Mouse (Mus musculus) bone marrow, adult 2 months (tissue): ENCODE data around the gene Acads. TPM values are rescaled to one million over a fixed set of nuclear protein-coding genes. Genes with fewer than 3 reads are reported as not detected.
"Not testable (repeated sequence)": the region's sequence is repeated elsewhere in the genome, so short reads cannot be mapped to it uniquely, and the experiment has no call there.

Experiments used
- H3K27ac ChIP-seq: fragments of 200-500 bp; 2 replicates; pipeline ENCODE4 v1.5.1; 2012; ENCODE audit warnings: low read depth, mild to moderate bottlenecking, control low read depth, inconsistent platforms, low read length; ENCODE audit not compliant: control insufficient read depth, poor library complexity, insufficient read depth
- H3K4me1 ChIP-seq: fragments of 200-500 bp; 2 replicates; pipeline ENCODE4 v1.6.1; 2011; ENCODE audit warnings: low read length; ENCODE audit not compliant: control insufficient read depth, insufficient read depth
- H3K4me3 ChIP-seq: fragments of 200-500 bp; replicated peaks from 2 replicates; pipeline ENCODE3; 2011; ENCODE audit warnings: mild to moderate bottlenecking, low read depth, low read length, control low read depth; ENCODE audit not compliant: control insufficient read depth
- CTCF ChIP-seq: fragments of 200-500 bp; IDR thresholded peaks from 2 replicates; pipeline ENCODE4 v1.5.1; 2011; ENCODE audit warnings: low read length, control low read depth; ENCODE audit not compliant: control insufficient read depth, insufficient read depth
- POLR2A ChIP-seq: fragments of 200-500 bp; IDR thresholded peaks from 2 replicates; pipeline ENCODE4 v1.6.1; 2011; ENCODE audit warnings: low read depth, mild to moderate bottlenecking, control low read depth, low read length, borderline replicate concordance; ENCODE audit not compliant: control insufficient read depth
- WGBS: fragments of 180-500 bp; shearing (Covaris S2); methylation state at CpG from one replicate; pipeline ENCODE4 v1.1.7; 2018; 5-methylcytosine and 5-hydroxymethylcytosine counted together
- polyA plus RNA-seq: library from polyadenylated mRNA; stranded (reverse); fragments of >200 nt; gene quantifications from 2 replicates; pipeline ENCODE4 v1.2.4, GENCODE M21; 2011; ENCODE audit warnings: low replicate concordance; ENCODE audit not compliant: missing spikeins, insufficient read depth, insufficient read length

Gene Acads
- polyA plus RNA-seq, result 12.0 and 23.7 TPM in 2 replicates

DNA sequence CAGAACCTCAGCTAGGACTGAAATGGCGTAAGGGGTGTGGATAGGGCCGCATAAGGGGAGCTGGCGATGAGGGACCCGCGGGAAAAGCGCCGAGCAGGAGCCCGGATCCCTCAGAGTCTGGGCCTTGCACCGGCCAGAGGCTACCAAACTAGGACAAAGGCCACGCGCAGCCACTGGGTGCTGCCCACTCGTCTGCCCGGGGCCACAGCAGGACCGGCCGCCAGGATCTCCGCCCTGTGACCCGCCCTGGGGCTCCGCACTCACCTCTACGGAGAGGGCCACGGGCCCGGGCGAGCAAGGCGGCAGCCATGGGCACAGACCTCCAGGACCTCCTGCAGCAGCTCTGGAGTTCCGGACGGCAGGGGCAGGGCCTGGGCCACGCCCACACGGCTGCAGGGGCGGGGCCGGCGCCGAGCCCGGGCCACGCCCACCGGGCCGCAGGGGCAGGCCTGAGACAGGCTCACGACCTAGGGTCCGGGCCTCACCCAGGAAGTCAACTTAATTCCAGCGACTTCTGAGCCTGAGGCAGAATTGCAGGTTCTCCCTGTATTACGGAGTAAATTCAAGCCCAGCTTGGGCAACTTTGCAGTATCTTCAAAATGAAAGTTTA lies at the start of gene Acads:
Gene Acads, minus strand, starts transcription at position 386 of the 610 bp plus-strand sequence.
- Histone ChIP-seq H3K4me1 (peaks cover 1% of the 10 kb centered on the region; the same call in 1 of the 2 replicates), H3K27ac (peak within 1 kb of the TSS; percentile 56; the same call in 1 of the 2 replicates), H3K4me3 (peak within 1 kb of the TSS; percentile 85)
- peak; percentile 55; the same call in 1 of the 2 replicates for TF ChIP-seq POLR2A
- no peak for TF ChIP-seq CTCF
- WGBS, result under 1% methylated on average over 39 of the region's 39 CpGs

DNA sequence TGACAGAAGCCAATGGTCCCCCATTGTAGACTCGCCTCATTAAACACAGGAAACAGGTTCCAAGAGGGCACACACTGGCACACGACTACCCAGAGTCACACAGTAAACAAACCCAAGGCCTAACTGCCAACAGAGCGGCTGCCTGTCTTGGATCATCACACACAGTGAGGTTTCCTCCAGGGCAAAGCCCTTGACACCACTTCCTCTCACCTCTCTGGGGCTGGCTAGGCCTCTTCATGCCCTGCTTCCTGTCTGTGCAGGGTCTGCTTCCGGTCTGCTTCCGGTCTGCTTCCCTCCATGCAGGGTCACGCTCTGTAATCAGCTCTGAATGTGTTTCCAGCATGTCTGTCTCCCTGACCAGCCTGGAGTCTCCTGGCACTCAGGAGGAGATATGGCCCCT lies 48.2 kb upstream of the Acads start:
- Histone ChIP-seq H3K4me3 (no peak overlapping the region), H3K27ac (peak overlapping the region; percentile 13), H3K4me1 (peaks cover 5% of the 10 kb centered on the region; the same call in 1 of the 2 replicates)
- TF ChIP-seq CTCF (no peak), POLR2A (no peak)
- 9% methylated on average over 6 of the region's 6 CpGs for WGBS

DNA sequence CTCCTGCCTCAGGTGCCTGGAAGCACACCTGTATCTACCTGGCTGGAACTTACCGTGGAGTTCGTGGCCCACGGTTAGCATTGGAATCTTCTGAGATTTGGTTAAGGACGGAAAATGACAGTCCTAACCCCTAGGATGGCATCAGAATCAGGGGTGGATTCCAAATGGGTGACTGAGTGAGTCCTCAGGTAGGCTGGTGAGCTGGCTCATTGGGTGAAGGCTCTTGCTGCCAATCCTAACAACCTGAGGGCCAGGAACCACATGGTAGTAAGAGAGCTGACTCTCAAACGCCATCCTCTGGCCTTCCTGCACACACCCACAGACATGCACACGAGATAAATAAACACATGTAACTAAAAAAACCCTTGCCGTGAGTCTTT lies 47.7 kb upstream of the Acads start:
- H3K4me1 ChIP-seq, result peaks cover 5% of the 10 kb centered on the region; the same call in 1 of the 2 replicates
- H3K4me3 ChIP-seq, result no peak overlapping the region
- TF ChIP-seq POLR2A, result no peak
- TF ChIP-seq CTCF, result no peak
- peak overlapping the region; percentile 13; the same call in 1 of the 2 replicates for H3K27ac ChIP-seq
- 56% methylated on average over 7 of the region's 7 CpGs for WGBS

DNA sequence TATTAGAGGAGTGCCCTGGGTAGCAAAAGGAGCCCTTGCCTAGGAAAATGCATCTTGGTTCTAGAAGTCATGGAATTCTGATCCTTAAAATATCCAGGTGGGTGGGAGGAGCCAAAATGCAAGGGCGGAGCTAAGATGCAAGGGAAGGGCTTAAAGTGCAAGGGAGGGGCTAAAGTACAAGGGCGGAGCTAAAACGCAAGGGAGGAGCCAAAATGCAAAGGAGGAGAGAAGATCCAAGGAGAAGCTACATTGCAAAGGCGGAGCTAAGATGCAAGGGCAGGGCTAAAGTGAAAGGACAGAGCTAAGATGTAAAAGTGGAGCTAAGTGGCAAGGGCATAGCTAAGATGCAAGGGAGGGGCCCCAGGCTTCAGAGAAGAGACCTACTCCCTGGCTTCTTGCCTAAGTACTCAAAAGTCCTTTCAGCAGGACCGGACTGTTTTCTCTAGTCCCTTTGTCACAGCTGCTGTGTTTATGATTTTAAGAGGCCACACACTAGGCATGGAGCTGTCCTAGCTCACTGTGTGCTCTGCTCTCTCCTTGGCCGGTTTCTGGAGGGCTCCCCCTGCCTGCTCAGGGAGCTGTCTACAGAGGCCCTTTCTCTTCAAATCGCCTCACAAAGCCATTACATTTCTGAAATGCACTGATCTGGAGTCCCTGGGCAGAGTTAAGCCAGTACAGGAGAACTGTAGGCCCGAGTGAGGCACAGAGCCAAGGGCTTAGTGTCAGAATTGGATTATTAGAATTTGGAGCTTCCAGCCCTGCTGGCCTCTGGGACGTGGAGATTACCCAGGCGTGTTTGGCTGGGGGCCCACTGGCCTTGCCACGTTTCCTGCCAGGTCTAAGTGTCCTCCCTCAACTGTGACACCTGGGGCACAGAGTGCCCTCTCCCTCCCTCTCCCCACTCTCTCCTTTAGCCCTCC lies 47.0 kb upstream of the Acads start:
- TF ChIP-seq POLR2A, result no peak
- TF ChIP-seq CTCF, result no peak
- 51% methylated on average over 11 of the region's 11 CpGs for WGBS
- H3K27ac ChIP-seq, result no peak overlapping the region; the same call in 1 of the 2 replicates

DNA sequence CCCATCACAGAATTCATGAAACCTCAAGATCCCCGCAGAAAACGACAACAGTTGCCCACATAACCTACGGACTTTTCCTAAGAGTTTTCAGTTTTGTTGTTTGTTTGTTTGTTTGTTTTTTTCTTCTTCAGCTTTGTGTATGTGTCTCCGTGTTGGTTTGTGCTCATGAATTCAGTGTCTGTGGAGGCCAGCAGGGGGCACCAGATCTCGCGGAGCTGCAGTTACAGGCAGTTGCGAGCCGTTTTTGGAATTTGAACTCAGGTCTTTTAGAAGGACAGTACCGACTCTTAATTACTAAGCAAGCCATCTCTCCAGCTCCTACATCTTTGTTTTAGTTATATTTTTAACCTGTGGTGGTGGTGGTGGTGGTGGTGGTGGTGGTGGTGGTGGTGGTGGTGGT lies 46.2 kb upstream of the Acads start:
- Histone ChIP-seq H3K27ac (no peak overlapping the region), H3K4me1 (peaks cover 6% of the 10 kb centered on the region; the same call in 1 of the 2 replicates), H3K4me3 (no peak overlapping the region)
- 80% methylated on average over 9 of the region's 9 CpGs for WGBS
- TF ChIP-seq CTCF (peak; percentile 58), POLR2A (no peak)

More for the DNA sequence above, 47.0 kb upstream of the Acads start:
- H3K4me1 ChIP-seq, result peaks cover 5% of the 10 kb centered on the region; the same call in 1 of the 2 replicates
- H3K4me3 ChIP-seq, result no peak overlapping the region

DNA sequence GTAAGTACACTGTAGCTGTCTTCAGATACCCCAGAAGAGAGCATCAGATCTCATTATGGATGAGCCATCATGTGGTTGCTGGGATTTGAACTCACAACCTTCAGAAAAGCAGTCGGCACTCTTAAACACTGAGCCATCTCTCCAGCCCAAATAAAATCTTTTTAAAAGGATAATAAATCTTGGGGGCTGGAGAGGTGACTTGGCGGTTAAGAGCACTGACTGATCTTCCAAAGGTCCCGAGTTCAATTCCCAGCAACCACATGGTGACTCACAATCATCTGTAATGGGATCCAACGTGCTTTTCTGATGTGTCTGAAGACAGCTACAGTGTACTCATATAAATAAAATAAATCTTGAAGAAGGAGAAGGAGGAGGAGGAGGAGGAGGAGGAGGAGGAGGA lies 45.3 kb upstream of the Acads start:
- WGBS, result 82% methylated on average over 4 of the region's 4 CpGs
- not testable (repeated sequence) for H3K4me1 ChIP-seq, H3K27ac ChIP-seq, H3K4me3 ChIP-seq

DNA sequence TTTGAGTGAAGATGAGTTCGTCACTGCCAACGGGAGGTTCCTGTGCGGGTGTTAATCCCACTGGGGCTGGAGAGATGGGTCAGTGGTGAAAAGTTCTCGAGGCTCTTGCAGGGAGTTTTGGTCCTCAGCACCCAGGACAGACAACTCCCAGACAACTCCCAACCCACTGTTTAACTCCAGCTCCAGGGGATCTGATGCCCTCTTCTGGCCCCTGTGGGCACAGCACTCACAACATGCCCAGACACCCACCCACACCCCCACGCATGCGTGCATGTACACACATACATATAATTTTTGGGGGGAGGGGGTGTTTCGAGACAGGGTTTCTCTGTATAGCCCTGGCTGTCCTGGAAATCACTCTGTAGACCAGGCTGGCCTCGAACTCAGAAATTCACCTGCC lies 44.4 kb upstream of the Acads start:
- no peak for TF ChIP-seq POLR2A
- TF ChIP-seq CTCF, result peak; percentile 74
- 62% methylated on average over 8 of the region's 8 CpGs for WGBS
- H3K4me1 ChIP-seq, result peaks cover 6% of the 10 kb centered on the region; the same call in 1 of the 2 replicates

DNA sequence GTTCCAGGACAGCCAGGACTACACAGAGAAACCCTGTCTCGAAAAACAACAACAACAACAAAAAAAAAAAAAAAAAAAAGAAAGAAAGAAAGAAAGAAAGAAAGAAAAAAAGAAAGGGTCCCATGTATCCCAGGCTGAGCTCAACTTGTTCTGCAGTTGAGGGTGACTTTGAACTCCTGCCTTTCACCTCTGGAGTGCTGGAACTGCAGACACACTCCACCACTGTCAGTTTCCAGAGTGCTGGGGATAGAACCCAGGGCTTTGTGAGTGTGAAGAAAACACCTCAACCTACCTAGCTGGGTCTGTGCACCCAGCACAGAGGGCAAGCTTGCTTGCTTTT lies 42.8 kb upstream of the Acads start:
- not testable (repeated sequence) for H3K27ac ChIP-seq, H3K4me3 ChIP-seq, H3K4me1 ChIP-seq
- 79% methylated on average over 1 of the region's 1 CpGs for WGBS

More for the DNA sequence above, 44.4 kb upstream of the Acads start:
- Histone ChIP-seq H3K4me3 (no peak overlapping the region), H3K27ac (no peak overlapping the region)
